Mouse (Mus musculus): ENCODE measurements around the gene Tas1r1. TPM values are rescaled to one million over a fixed set of nuclear protein-coding genes. Genes with fewer than 3 reads are reported as not detected.

Tas1r1 gene
- under 1 TPM; 0.37 to 0.76 TPM for total RNA-seq (2021)

DNA sequence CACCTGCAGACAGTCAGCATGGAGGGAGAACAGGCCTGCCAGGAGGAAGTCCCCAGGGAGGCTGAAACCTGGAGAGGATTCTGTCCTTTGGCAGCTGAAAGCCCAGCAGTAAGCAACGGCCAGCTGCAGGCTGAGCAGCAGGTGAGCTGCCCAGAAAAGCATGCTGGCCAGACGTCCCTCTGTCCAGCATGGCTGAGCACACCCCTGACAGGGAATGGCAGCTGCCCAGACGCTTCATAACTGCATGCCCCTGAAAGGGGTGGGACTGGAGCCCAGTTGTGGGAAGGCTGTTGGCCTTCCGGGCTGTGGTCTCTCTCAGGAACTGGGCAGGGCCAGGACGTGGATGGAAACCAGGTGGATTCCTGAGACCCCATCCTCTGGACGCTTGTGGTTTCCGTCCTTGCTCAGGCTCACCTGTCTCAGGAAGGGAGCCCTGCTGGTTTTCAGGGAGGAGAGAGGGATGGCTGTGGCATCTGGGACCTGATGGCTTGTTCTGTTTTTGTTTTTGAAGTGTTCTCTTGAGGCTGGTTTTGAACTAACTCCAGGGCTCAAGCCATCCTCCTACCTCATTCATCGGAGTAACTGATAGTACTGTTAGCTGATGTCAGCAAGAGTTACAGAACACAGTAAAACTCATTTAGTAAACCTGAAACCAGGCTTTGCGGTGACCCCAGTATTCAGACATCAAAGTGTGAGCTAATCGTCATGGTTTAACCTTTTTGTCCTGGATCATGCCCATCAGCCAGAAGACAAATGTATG is at the start of gene Tas1r1:
Gene Tas1r1, minus strand, starts transcription at position 344 of the 760 bp plus-strand sequence.
- DNase-seq (ENCODE audit: low spot score in 2 of 2), result no peak
- intact Hi-C loops (cut with DNase I), result loop anchor here (2.0 kb wide), 1 partner anchor 48 kb away; no protein-coding TSS in a partner anchor

DNA sequence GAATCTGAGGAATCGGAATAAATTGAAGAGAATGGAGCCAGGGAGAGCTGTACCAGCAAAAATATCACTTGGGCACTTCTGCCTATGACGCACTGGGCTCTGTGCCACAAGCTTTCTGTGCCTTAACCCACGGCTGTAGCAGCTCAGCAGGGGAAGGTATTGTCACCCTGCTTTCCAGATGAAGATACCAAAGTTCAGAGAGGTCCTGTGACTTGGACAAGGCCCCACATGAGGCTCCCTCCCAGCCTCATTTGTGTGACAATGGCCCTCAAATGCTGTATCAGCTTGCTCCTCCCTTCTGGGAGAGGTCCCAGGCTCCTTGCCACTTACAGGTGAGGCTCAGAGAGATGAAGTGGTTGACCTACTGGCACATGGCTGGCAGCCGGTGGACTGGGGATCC is 49.8 kb upstream of the Tas1r1 start:
- intact Hi-C loops (cut with DNase I), result loop anchor here (1.0 kb wide), 2 partner anchors 12 to 80 kb away; partner anchors contain the start of gene Klhl21
- DNase-seq (ENCODE audit: low spot score in 2 of 2), result peak; percentile 70 to 86

DNA sequence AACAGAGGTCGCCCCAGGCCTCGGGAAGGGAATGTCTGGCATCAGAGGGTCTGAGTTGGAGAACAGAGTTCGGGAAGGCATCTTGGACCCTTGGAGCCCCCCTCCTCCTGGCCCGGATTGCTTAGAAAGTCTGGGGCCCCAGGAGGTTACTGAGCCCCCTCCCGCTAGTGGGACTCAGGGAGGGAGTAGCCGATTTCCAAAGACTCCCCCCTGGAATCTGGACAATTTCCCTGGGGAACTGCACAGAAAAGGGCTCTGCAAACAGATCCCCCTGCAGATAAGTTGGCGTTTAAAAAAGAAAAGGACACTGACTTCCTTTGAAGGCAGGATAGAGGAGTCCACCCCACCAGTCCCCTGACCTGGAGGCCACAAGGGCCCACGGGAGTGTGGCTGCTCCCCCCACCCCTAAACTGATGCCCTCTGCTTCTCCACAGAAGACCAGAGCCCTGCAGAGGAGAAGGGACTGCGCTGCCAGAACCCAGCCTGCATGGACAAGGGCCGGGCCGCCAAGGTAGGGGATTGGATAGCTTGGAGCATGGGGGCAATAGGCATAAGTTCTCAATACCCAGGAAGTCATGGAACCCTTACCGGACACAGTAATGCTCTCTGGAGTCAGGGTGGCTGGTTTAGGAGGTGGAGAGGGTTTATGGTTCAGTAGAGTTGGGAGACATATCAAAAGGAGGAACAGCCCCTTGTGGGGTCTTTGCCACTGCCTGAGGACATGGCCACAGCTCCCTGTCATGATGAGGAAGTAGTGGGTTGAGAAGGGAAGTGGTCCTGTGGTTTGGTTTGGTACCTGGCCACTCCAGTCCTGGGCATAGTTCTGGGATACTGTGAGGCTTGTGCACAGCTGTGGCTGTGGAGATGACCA is 49.1 kb upstream of the Tas1r1 start:
- intact Hi-C loops (cut with DNase I), result loop anchor here (1.0 to 2.0 kb wide), 3 partner anchors 13 to 79 kb away; partner anchors contain the start of genes Klhl21, Nol9 and Tas1r1

DNA sequence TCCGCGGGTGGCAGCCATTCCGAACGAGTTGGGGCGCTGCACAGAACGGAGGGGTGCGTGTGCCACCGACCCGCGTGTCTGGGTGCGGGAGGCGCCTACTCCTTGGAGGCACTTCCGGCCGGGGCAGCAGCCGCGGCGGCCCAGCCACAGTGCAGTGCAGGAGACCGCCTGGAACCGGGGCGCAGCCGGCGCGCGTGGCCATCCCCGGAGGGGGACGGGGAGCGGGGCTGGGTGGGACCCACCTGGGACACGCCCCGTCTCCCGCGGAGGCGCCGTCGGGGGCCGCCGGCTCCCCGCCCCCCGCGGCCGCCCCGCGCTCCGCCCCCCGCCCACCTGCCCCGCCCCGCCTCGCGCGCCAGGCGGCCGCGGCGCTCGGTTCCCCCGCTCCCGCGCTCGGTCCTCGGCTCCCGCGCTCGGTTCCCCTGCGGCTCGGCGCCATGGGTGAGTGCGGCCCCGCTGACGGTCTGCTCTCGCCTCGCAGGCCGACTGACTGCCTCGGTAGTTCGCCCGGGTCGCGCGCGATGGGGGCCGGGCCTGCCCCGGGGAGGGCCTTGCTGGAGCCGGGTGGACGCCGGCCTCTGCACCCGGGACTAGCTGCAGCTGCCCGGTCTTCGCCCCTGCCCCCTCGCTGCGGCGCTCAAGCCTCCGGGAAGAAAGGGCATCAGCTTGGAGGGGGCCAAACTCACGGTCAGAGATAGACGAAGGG is 48.3 kb upstream of the Tas1r1 start:
- peak; percentile 55 for DNase-seq (ENCODE audit: low spot score in 2 of 2)
- intact Hi-C loops (cut with DNase I), result loop anchor here (2.0 kb wide), 1 partner anchor 48 kb away; the partner anchor contains the start of genes Nol9 and Tas1r1

More for the DNA sequence above, 49.1 kb upstream of the Tas1r1 start:
- DNase-seq (ENCODE audit: low spot score in 2 of 2), result peak in 1 of 2 experiments; percentile 35

DNA sequence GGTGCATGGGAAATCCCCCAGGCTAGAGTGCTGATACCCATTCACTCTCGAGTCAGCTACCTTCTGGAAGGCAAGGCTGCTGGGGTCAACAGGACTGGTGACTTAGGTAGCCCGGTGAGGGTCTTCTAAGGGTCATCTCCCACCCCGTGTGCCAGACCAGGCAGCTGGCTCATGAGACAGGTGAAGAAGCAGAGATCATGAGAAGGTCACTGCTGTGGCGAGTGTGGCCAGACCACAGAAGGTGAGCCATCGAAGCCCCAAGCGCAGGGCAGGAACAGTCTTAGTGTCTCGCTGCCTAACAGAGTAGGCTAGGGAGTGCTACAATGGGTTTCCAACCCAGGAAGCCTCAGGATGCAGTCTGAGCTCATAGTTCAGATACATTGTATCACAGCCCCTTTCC is 46.2 kb upstream of the Tas1r1 start:
- no peak for DNase-seq (ENCODE audit: low spot score in 2 of 2)
- intact Hi-C loops (cut with DNase I), result no loop called here

DNA sequence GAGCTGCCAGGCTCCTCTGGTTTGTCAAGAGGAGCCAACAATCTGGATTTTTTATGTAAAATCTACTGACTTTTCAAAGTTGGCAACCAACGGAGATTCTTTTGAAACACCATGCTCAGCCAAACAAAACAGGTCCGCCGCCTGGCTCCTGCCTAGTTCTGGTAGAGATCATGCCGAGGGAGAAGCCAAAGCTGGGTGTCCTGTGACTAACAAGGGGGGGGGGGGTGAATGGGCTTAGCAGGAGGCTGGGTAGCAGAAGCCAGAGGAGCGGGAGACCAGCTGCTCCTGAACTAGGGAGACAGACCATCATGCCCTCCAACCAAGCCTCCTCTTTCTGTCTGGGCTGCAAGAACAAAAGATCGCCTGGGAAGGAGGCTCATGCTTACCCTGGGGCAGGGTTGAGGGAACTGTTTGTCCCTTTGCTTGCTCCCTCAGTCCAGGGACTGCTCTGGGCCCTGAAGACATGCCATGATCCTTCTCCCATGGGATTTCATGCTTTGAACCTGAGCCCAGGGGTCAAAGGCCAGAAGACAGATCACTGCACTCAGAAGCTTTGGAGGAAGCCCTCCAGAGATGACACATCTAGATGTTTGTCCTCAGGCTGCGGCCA is 45.3 kb upstream of the Tas1r1 start:
- intact Hi-C loops (cut with DNase I), result no loop called here
- no peak for DNase-seq (ENCODE audit: low spot score in 2 of 2)

DNA sequence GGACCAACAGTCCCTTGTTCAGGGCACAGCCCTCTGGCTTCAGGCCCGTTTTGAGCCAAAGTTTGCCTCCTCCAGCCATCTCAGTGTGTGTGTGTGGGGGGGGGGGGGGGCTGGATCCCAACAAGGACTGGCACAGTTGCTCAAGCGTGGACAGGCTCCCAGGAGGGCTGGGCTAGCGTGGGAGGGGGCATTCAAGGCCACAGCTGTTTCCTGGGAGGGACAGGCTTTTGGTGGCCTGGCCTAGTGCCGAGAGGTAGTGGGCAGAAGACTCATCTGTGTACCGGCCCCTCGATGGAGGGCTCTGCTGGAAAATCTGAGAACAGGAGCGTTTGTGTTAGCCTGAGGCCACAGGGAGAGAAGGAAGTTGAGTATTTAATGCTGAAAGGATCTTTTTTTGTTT is 41.6 kb upstream of the Tas1r1 start:
- no peak for DNase-seq (ENCODE audit: low spot score in 2 of 2)
- intact Hi-C loops (cut with DNase I), result no loop called here

DNA sequence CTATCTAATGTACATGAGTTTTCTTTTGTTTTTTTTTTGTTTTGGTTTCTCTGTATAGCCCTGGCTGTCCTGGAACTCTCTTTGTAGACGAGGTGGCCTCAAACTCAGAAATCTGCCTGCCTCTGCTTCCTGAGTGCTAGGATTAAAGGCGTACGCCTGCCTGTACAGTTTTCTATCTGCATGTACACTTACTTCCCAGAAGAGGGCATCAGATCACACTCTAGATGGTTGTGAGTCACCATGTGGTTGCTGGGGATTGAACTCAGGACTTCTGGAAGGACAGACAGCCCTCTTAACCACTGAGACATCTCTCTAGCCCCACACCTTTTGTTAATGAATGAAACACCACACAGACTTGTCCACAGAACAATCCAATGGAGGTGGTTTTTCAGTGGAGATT is 40.9 kb upstream of the Tas1r1 start:
- intact Hi-C loops (cut with DNase I), result no loop called here
- DNase-seq (ENCODE audit: low spot score in 2 of 2), result no peak

DNA sequence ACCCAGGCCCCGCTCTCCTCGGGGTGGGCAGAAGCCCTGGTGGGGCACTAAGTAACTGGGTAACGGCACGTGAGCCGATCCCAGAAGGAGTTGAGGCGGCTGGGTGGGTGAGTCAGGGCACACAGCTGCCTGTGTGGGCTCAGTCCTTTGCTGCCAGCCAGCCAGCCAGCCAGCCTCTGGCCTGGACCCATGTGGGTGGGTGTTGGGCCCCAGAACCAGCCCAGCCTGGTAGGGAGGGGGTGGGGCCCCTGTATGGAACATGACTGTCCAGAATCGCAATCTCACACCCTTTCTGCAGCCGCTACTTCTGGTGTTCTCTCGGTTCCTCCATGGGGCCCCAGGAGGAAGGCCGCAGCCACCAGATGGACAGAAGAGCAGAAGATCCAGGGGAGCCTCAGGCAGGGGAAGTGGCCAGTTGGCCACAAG is 39.8 kb upstream of the Tas1r1 start:
- DNase-seq (ENCODE audit: low spot score in 2 of 2), result peak in 1 of 2 experiments; percentile 66
- intact Hi-C loops (cut with DNase I), result no loop called here

DNA sequence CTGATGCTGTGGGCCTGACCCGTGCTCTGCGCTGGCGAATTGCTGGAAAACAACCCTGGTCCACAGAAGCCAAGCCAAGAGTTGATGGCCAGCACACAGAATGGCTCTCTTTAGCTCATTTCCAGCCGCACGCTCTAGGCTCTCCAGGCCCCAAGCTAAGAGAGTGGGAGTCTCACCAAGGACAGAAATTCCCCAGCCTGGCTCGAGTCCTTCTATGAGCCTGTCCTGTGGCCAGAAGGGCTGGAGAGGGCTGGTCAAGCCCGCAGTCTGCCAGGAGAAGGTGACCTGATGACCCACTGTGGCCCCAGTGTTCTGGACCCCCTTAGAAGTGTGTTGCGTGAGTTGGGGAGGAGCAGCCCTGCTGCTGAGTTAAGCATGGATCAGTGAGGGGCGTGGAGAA is 38.8 kb upstream of the Tas1r1 start:
- DNase-seq (ENCODE audit: low spot score in 2 of 2), result no peak
- intact Hi-C loops (cut with DNase I), result no loop called here

DNA sequence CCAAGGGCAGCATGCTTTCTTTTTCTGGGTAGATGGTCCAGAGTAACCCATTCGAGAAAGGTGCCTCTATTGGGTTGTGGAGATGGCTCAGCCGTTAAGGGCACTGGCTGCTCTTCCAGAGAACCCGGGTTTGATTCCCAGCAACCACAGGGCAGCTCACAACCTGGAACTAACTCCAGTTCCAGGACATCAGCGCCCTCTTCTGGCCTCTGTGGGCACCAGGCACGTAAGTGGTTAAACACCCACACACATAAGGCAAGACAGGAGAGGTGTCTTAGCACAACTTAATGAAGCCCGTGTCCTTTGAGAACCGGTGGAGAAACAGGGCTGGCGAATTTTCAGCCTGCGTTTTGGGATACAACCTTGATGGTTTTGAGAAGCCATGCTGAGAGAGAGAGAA is 36.2 kb upstream of the Tas1r1 start:
- intact Hi-C loops (cut with DNase I), result no loop called here
- DNase-seq (ENCODE audit: low spot score in 2 of 2), result no peak

DNA sequence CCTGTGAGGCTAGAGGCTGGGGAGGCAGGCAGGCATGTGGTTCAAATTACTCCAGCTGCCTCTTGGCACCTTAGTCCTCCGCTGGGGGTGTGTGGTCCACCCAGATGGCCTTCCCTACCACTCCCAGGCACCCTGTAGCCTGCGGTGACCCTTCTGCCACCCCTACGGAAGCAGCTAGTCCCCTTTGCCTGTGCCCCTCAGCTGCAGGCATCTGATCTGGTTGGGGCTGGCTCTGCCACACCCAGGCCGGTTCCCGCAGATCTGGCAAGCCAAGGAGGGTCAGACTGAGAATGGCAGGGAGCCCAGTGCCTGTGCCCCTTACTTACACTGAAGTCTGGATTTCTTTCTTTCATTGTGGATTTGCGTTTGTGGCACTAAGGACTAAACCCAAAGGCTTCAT is 35.3 kb upstream of the Tas1r1 start:
- no peak for DNase-seq (ENCODE audit: low spot score in 2 of 2)
- intact Hi-C loops (cut with DNase I), result no loop called here

DNA sequence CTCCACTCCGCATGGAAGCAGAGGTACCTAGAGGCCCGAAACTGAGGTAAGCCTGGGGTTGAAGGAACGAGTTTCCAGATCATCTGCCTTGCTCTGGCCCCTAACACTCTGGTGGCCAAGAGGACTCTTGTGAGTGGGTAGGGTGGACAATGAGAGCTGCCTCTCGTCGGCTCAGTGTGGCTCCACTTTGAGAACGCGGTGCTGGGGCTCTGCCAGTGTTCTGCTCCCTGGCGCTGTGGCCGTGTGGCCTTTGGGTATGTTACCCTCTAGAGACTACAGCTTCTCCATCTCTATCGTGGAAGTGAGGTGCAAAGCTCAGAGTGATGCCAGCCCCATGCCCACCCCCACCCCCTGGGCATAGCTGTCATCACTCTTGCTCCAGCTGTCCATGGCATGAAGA is 34.3 kb upstream of the Tas1r1 start:
- no peak for DNase-seq (ENCODE audit: low spot score in 2 of 2)
- intact Hi-C loops (cut with DNase I), result no loop called here

DNA sequence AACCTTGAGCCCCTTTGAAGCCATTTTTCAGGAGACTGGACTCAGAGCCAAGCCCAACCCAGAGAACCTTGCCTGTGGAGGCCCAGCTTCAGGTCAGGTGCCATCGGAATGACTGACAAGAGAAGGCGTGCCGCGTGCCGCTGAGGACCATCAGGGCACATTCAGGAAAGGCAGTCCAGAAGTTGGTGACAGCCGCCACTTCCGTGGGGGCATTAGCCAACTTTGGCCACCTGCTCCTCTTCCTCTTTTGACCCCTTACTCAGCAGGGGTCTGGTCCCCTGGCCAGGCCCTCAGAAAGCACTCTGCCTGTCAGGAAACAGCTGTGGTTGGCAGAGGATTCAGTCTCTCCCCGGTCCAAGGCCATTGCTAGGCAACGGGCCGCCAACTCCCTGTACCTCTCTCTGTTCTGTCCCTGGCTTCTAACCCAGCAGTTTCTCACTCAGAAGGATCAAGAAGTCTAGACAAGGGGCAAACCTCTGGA is 33.8 kb upstream of the Tas1r1 start, which contains the start of gene Plekhg5:
Gene Plekhg5, plus strand, starts transcription at position 378 of the 481 bp plus-strand sequence.
- peak in 1 of 2 experiments; percentile 47 for DNase-seq (ENCODE audit: low spot score in 2 of 2)
- intact Hi-C loops (cut with DNase I), result no loop called here

DNA sequence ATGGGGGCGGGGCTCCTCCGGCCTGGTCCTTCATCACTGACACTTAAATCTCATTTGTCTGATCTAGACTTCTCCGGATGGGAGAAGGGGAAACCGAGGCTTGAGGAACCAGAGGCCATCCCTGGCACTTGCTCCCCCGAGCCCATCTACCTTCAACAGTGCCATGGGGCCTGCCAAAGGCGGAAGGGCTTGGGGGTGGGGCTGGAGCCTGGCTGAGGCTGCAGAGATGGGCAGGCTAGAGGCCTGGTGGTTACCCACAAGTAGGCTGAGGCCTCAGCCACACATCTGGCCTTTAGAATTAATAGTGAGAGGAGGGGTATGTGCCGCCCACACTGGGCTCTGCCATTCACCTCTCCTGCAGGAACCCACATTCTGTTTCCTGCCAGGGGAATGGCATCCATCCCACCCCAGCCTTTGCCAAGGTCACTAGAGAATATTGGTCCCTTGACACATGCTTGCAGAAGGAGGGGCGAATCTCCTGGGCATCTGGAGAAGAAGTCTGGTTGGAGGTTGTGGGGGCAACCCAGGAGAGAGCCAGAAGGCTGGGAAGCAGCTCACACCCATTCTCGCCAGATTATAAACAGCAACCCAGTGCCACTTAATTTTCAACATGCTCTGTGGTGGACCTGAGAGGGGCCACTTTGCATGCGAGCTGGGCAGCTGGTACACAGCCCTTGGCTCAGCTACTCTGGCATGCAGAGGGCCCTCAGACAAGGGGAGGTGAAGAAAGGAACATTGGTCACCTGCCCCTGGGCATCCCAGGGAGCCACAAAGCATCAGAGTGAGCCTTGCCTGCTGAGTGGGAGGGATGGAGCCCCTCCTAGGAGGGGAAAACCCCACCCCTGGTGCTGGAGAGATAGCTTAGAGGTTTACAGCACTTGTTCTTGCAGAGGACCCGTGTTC is 32.4 kb upstream of the Tas1r1 start:
- intact Hi-C loops (cut with DNase I), result no loop called here
- no peak for DNase-seq (ENCODE audit: low spot score in 2 of 2)

DNA sequence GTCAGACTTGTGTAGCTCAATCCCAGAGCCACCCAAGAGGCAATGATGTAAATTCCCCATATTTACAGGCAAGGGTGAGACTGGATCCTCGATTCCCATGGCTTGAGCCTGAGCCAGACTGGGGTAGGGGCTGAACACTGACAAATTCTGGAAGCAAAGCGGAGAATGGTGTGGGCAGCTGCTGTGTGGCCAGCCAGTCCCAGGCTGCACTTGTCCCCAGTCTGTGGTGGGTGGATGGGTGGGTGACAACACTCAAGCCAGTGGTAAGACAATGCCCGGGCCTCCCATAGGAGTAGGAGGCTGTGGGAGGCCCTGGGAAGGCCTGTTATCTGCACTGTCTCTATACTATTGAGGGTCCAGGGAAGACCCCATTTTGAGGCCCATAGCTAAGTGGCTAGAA is 30.9 kb upstream of the Tas1r1 start:
- no peak for DNase-seq (ENCODE audit: low spot score in 2 of 2)
- intact Hi-C loops (cut with DNase I), result no loop called here

DNA sequence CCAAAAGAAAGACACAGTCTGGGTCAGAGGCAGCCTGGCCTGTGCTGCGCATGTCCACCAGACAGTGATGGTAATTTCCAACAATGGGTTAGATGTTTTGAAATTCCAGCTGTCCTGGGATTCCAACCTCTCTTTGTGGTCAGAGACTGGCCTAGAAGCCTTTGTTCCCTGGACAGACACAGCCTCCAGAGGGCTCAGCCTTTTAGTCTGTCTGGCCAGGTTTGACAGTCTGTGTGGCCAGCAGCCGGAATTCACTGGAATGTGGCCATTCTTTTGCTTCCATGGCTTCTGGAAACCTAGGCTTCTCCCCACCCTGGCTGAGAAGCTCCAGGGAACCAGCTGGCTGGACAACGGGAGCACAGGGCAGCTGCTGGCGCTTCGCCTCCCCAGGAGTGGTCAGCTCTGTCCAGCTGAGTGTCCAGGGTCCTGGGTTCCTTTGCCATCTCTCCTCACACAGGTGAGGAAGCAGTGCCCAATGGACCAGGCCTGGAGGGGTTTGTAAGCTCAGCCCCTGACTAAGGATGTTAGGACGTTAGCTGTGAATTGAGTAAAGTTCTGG is 29.9 kb upstream of the Tas1r1 start:
- DNase-seq (ENCODE audit: low spot score in 2 of 2), result no peak
- intact Hi-C loops (cut with DNase I), result no loop called here

DNA sequence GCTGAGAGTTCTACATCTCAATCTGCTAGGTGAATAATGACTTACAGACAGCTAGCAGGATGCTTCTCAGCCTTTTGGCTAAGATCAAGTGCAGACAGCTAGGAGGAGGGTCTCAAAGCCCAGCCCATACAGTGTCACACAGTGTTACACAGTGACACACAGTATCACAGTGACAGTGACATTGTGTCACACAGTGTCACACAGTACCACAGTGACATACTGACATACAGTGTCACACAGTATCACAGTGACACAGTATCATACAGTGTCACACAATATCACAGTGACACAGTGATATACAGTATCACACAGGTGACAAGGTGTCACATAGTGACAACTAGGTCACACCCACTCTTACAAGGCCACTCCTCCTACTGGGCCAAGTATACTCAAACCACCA is 28.9 kb upstream of the Tas1r1 start:
- no peak for DNase-seq (ENCODE audit: low spot score in 2 of 2)
- intact Hi-C loops (cut with DNase I), result no loop called here

Measured in left cerebral cortex, postnatal 25 days (tissue).